Mouse (Mus musculus): ENCODE measurements around the gene Tuba4a.
"Not testable (repeated sequence)": the region's sequence is repeated elsewhere in the genome, so short reads cannot be mapped to it uniquely, and the experiment has no call there.

The Tuba4a gene

DNA sequence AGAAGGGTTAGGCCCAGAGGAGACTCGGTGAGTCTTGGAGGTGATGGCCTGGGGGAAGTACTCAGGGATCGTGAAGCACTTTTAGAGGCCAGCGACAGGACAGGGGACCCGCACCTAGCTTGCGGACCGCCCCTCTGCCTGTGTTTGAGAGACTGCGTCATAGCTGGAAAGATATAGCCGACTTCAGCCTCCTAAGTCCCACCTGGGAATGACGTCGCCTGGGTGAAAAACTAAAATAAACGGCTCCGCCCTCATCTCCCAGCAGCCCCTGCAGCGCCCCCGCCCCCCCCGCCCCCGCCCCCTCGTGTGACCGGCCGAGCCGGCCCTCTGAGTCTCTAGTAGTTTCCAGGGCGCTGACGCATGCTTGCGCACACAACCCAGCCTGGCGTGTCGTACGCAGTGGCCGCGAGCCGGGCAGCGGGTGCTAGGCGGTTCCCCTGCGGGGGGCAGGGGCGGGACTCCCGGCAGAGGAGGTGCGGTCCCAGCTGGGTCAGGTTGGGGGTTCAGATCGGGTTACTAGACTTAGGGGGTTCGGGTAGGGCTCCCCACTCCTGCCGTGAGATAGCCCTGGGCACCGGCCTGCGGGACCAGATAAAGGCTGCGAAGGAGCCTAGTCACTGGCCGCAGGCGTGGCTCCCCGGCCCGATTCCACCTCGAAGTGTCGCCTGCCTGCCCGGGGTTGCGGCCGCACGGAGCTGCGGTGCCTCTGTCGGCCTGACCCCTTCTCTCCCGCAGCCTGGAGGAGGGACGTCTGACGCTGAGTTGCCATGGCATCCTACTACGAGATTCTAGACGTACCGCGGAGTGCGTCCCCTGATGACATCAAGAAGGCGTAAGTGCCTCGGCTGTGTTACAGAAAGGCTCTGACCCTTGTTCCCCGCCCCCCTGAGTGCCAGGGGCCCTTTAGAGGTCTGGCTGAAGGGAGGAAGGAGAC is 16.7 kb upstream of the Tuba4a start, which contains the start of gene Dnajb2:
TSS of gene Dnajb2 (plus strand) at position 290 of the 934 bp plus-strand sequence.
- DNase-seq (ENCODE audit: low read depth, low spot score) = peak; percentile 90

DNA sequence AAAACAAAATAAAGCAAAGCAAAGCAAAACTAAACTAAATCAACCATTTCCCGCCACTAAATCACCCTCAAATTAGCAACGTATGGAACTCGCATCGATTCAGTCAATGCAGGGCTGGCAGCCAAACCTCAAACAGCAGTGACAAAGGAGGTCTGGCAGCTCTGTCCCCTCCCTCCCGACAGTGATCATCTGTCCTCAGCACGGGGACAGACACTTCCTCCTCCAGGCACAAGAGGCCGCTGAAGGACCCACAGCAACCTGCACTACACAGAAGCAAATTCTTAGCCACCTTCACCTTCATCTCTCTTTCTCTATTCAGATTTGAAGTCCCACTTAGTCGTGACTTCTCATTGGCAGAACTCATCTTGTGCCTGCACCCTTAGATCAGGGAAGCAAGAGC is 14.9 kb upstream of the Tuba4a start:
- DNase-seq (ENCODE audit: low read depth, low spot score) = peak; percentile 89

DNA sequence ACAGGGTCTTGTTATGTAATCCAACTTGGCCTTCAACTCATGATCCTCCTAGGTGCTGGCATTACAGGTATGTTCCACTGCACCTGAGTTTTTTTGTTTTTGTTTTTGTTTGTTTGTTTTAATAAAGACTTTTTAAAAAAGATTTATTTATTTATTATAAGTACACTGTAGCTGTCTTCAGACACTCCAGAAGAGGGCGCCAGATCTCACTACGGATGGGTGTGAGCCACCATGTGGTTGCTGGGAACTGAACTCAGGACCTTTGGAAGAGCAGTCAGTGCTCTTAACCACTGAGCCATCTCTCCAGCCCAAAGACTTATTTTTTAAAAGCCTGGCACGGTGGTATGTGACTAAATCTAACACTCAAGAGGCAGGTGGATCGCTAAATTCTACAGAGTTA is 12.8 kb upstream of the Tuba4a start:
- not testable (repeated sequence) for DNase-seq (ENCODE audit: low read depth, low spot score)

DNA sequence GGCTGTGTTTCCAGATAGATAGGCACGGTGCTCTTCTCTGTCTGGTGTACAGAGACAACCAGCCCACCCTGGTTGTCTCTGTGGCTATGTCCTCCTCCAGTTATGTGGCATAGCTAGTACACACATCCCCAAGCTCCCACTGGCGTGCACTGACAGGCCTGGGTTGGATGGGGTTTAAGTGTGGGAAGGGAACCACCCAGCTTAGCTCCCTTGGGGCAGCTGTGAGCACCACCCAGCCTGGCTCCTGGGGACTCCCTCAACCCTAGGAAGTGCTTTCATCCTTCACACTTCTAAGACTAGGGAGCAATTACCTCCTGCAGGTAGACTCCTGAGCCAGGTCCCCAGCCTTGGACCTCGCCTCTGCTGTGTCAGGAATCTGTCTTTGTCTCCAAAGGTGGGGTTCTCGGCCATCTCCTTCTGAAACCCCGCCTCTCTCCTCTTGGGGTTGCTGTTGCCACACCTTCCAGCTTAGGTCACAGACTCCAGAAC is 12.0 kb upstream of the Tuba4a start, which contains the start of gene A630095N17Rik:
TSS of gene A630095N17Rik (minus strand) at position 439 of the 489 bp plus-strand sequence.
- no peak for DNase-seq (ENCODE audit: low read depth, low spot score)

DNA sequence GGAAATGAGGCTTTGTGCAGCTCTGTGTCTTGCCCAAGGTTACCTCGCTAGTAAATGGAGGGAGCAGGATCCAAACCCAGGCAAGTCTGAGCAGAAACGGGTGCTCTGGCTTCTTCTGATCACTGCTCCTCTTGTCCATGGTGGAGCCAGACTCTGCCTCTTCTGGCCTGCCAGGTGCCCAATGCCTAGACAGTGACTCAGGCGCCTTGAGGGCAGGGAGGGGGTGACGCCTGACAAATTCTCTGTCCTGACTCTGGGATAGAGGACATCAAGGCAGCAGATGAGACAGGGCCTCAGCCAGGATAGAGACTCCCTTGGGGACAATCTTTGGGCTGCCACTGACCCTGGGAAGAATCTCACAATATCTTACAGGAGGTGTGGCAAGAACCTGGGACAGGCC is 11.6 kb upstream of the Tuba4a start:
- no peak for DNase-seq (ENCODE audit: low read depth, low spot score)

DNA sequence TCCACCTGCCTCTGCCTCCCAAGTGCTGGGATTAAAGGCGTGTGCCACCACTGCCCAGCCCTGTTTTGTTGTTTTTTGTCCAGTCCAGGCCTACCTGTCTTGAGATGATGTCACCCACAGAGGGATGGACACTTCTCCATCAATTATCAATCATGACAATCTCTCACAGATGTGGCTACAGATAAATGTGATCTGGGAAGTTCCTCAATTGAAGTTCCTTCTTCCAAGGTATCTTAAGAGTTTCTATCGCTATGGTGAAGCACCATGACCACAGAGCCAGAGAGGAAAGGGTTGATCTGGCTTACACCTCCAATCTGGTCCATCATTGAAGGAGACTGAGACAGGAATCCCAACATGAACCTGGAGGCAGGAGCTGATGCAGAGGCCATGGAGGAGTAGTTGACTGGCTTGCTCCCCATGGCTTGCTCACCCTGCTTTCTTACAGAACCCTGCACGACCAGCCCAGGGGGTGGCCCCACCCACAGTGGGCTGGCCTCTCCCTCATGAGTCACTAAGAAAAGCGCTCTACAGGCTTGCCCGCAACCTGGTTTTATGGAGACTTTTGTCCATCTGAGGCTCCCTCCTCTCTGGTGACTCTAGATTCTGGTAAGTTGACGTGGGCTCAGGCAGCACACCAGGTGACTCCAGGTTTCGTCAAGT is 10.8 kb upstream of the Tuba4a start:
- no peak for DNase-seq (ENCODE audit: low read depth, low spot score)

DNA sequence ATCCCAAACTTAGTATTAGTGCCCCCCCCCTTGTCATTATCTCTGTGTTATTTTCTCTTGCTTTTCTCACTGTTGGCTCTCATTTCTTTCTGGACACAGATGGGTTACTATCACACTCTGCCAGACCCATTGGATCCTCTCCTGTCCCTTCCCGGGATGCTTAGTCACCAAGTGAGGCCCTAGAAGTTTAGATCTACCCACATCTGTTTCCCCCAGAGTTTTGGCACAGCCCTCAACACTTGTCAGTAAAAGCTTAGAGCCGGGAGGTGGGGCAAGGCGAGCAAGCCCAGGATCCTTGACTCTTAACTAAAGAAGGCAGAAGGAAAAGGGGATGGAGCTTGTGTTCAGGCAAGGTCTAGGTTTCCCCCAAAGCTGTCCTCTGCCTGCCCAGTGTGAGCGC is 9.5 kb upstream of the Tuba4a start:
- DNase-seq (ENCODE audit: low read depth, low spot score) = no peak

DNA sequence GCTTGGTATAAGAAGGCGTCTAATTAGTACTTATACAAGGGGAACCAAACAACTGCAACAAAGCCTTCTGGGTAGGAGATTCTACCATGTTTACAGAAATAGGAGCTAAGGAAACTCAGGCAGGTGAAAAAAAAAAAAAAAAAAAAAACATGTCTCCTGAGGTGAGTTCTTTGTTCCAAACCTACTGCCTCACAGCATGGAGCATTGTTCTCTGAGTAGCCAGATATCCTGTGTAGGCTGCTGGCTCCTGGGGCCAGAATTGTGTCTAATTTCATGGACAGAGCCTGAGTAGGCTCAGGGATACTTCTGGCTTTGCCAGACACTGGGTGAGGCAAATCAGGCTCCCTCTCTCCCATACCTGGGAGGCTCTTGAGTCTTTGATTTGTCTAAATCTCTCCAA is 8.0 kb upstream of the Tuba4a start:
- DNase-seq (ENCODE audit: low read depth, low spot score) = no peak

DNA sequence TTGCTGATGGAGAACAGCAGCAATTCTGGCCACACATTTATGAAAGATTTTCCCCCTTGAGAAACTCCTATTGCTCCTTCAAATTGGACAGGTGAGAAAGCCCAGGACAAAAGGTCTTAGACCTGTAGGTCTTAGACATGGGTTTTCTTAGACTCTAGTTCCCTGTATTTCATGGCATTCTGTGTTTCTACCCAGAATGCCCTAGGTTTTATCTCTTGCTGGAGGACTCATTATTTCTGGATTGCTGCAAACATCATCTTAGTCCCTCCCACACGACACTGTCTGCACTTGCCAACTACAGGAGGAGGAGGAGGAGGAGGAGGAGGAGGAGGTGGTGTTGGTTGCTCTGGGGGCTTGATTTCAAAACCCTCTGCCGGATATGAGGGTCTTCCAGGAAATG is 6.5 kb upstream of the Tuba4a start:
- no peak for DNase-seq (ENCODE audit: low read depth, low spot score)

DNA sequence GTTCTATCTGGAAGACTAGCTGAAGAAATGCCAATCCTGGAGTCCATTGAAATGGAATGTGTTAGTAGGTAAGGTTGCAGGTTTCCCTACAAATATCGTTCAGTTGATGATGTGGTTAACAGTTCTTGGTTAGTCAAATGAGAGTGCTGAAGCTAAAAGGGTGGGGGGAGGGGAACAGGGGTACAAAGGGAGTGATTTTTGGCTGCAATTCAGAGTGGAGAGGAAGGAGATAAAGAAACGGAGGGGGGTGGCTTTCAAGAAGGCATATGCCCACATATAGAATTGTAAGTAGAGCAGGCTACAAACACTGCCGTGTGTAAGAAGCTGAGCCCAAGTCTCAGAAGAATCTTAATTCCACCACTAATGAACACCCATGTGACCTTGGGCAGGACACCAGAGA is 5.8 kb upstream of the Tuba4a start:
- no peak for DNase-seq (ENCODE audit: low read depth, low spot score)

DNA sequence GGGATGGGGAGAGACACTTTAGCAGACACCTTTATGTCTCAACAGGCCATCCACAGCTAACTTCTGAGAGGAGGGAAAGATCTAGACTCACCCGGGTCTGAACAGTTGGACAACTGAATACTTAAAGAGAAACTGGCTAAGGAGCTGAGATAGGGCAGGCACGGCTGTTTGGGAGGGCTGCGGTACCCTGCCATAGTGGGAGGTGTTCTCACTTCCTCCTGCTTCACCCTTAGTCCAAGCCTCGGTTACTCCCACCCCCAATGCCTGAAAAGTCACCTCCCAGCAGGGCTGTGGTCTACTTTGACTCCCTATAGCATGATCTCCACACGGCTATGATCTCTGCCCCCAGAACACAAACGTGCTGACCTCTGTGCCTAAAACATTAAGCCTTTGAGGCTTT is 3.9 kb upstream of the Tuba4a start:
- DNase-seq (ENCODE audit: low read depth, low spot score) = peak; percentile 28

DNA sequence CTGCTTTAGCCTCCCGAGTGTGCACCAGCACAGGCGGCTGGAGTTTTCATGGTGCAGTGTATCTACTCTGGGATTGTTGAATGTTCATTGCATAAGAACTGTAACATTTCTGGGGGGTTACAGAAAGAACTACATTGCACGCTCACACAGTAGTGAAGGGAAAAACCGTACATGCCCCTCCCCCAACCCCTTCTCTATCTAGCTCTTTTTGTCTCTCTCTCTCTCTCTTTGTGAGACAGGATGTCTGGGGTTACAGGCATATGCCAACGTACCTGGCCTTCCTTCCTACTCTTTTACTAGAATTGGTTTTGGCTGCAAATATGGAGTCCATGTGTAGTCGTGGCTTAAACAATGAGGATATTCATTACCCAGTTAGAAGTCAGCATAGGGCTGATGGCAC is 3.3 kb upstream of the Tuba4a start:
- peak; percentile 66 for DNase-seq (ENCODE audit: low read depth, low spot score)

DNA sequence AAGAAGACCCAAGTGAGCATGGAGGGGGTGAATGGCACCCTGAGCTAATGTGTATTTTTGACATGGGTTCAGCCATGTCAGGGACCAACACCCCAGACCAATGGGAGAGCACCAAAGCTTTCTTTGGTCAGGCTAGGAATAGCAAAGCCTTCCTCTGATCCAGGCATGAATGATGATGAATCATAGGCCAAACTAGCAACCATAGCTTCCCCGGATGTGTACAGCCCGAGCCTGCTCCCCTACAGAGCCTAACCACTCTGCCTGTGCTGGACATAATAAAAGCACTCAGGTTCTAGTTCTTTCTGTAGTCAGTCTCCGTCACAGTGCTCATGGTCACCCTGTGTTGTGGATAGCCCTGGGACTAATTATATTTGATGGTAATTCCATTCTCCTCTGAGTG is 1.9 kb upstream of the Tuba4a start:
- no peak for DNase-seq (ENCODE audit: low read depth, low spot score)

DNA sequence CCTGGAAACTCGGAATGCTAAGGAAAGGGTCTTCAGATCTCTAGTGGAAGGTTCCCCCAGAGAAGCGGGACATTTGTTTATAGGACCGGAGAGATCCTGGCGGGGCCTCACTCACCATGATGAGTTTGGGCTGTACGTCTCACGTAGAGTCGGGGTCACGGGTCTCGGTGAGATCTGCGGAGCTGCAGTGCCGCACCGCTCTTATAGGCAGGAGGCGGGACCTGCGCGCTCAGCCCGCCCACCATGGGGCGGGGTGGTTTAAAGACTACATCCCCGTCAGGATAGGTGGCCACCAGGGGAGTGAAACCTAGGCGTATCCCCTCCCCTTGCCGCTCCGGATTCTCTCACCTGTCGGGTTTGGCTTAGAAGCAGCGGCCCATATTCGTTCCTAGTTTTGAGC is 587 bp downstream of the Tuba4a start:
- DNase-seq (ENCODE audit: low read depth, low spot score) = peak; percentile 97

DNA sequence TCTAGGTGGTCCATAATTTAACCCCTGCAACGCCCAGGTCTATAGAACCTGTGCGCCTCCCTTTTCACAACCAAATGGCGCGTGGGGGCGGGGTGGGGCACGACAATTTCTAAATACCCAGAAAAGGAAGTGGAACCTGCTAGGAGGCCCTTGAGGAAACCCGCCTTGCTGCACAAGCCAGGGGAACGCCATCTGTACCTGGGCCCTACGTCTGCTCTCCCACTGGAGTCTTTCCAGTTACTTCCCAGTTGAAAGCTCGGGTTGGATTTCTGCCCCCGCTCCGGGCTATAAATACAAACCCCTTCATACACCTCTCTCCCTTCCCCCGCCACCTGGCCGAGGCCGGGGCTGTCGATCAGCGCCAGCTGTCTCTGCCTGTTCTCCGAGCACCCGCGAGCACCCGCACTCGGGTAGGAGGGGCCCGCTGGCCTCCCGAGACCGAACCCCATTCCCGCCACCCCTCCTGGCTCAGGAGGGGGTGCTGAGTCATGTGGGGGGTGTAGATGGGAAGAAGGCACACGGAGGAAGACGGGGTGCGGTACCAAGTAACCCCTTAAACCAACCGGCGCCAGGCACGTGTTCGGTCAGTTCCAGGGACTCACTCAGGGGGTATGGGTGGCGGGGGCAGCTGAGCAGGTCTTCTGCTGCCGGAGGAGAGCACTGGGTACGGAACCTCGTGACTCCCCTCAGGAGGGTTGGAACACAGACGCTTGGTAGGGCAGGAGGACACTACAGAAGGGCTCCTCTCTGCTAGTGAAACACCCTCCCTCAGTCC is 1.3 kb downstream of the Tuba4a start:
- DNase-seq (ENCODE audit: low read depth, low spot score) = peak; percentile 76

DNA sequence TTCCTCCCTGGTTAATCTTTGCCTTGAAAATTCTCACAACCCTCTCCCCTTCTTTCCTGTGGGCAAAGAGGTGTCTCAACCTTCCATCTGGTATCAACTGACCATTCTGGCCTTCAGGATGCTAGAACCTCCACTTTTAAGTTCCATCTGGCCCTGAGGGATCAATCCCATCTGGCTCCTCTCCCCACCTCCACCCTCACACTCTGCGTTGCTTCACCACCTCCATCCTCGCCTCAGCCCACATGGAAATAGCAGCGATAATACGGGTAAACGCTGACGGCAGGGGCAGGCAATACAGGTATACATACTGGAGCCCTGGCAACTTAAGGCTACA is 1.8 kb downstream of the Tuba4a start:
- DNase-seq (ENCODE audit: low read depth, low spot score) = no peak

DNA sequence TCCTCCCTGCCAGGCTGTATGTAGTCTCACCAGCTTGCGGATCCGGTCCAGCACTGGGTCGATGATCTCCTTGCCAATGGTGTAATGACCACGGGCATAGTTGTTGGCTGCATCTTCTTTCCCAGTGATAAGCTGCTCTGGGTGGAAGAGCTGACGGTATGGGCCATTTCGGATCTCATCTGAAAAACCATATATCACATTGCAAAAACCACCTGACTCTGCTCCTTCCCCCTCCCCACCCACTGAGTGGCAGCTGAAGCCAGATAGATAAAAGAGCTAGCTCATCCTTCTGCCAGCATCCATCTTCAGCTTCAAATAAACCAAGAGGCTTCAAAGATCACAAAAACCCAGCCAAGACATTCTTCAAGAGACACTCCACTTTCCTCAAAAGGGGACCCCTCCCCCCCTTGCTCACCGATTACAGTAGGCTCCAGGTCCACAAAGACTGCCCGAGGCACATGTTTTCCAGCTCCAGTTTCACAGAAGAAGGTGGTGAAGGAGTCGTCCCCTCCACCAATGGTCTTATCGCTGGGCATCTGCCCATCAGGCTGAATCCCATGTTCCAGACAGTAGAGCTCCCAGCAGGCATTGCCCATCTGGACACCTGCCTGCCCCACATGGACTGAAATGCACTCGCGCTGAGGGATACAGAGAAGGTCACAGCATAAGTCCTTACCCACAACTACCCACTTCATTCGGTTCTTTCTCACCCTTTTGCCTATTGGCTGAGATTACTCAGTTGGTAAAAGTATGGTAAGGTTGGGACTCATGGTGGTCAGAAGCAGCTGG is 2.7 kb downstream of the Tuba4a start:
- DNase-seq (ENCODE audit: low read depth, low spot score) = peak; percentile 12

DNA sequence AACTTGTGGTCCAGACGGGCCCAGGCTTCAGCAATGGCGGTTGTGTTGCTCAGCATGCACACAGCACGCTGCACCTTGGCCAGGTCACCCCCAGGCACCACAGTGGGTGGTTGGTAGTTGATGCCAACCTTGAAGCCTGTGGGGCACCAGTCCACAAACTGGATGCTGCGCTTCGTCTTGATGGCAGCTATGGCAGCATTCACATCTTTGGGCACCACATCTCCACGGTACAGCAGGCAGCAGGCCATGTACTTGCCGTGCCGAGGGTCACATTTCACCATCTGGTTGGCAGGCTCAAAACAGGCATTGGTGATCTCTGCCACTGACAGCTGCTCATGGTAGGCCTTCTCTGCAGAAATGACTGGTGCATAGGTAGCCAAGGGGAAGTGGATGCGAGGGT is 3.9 kb downstream of the Tuba4a start:
- no peak for DNase-seq (ENCODE audit: low read depth, low spot score)

DNA sequence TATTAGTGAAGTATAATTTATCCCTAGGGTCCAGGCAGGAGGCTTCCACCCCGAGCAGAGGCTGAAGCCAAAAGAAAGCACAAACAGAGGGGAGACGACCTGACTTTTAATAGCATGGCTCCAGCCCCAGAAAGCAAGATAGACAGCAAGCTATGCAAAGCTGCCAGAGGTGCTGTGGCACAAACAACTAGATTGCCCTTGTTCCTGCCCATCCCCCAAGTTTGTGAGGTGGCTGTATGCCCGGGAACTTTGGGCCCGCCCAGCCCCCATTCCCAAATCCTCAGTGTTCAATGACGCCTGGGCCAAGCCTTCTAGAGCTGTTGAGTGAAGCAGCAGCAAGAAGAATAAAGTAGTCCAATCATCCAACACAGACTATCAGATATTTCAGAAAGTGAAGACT is 4.8 kb downstream of the Tuba4a start:
- no peak for DNase-seq (ENCODE audit: low read depth, low spot score)

DNA sequence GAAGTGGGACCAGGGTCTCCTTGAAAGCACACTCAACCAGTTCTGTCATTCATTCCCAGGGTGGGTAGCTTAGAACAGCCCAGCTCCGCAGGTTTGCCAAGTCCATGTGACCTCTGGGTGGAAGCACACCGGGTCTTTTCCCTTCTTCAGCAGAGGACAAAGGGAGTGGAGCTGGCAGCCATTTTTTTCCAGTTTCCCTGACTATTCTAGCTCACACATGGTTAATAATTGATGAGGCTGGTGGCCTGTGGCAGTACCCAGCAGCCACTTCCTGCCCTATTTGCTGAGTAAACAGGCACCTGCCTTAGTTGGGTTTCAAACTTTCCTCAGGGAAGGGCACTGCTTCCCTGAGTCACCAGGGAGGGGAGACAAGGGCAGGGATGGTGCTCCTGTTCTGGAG is 5.2 kb downstream of the Tuba4a start:
- no peak for DNase-seq (ENCODE audit: low read depth, low spot score)

DNA sequence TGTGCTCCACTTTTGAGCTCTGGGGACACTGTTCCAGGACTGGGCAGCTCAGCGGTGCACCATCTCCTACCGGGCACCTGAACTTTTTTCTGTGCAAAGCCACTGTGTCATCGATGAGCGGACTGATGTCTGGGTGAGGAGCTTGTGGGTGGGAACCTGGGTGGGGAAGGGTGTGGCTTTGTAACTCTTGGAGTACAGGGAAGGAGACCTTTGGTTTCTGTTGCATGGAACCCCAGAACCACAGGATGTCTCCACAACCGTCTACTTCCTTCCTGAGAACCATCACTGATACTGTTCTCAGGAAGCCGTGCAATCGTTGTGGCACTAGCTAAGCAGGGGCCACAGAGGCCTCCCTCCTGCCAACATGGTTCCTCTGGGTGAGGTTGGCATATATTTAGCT is 6.6 kb downstream of the Tuba4a start:
- DNase-seq (ENCODE audit: low read depth, low spot score) = peak; percentile 39
